Mouse (Mus musculus) lung, adult 2 months (tissue): Measurements from ENCODE around the gene Hspa4.

Experiments used
- CTCF ChIP-seq: fragments of 200-500 bp; IDR thresholded peaks from 2 replicates; pipeline ENCODE4 v1.5.1; 2011; ENCODE audit warnings: mild to moderate bottlenecking, low read length, control low read depth; ENCODE audit not compliant: insufficient read depth
- POLR2A ChIP-seq: fragments of 200-500 bp; IDR thresholded peaks from 2 replicates; pipeline ENCODE4 v1.6.1; 2011; ENCODE audit warnings: low read depth, mild to moderate bottlenecking, control low read depth, low read length, borderline replicate concordance; ENCODE audit errors: extremely low read depth

DNA sequence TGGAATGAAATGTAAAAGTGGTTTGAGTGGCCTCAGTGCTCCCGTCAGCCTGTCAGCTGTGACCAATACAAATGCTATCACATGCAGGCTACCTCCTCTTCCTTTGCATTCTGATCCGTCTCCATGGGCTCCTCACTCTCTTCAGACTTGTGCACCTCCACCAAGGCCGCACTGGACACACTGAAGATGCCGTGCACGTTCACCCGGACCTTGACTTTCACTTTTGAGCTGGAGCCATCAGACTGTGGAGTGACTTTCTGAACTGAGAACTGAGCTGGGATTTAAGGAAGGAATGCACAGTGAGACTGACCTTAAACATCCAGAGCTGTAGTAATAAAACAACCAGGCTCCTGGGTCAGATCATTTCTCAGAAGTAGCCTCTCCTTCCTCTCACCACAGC, 30.7 kb downstream of the Hspa4 start:
- TF ChIP-seq CTCF (no peak), POLR2A (no peak)
